22 mouse cellular contexts compared by ENCODE assay signal in the genomic region with DNA sequence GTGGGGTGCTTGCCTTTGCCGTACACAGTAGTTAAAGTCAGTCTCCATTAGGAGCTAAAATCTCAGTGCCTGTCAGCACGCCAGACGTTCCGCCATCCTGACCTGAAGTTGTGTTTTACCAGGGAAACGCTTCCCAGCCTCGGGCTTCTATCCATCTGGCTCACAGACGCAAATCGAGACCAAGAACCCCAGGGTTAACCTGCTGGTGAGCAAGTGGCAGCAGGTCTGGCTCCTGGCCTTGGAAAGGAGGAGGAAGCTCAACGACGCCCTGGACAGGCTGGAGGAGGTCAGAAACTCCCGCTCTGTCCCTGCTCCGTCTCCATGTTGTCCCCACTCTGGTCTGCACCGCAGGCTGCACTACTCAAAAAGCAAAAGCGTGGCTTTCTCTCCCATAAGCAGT.
A peak's percentile ranks its signal among the peaks of the same experiment; 100 is the strongest.
DNase-seq lines count a peak whose midpoint lies in the region; ATAC-seq and TF ChIP-seq lines count a peak whose summit lies in the region.
"Had no signal": no experiment of that assay in that cellular context is flagged by ENCODE, and none has a peak within 500 bp of the region (broad histone marks: within the 10 kb centered on the region; RNA-seq: fewer than 3 reads in every experiment).

No protein-coding gene starts in this region.

- DNase-seq in heart, adult 8-10 months (ENCODE audit: low spot score): no peak
- DNase-seq in ES-E14 (ENCODE audit: low read depth, low spot score): no peak
- DNase-seq in cerebellum, adult 18-20 months: peak; percentile 71 to 83
- peak; percentile 76 to 82 for DNase-seq in cerebellum, postnatal 25 days
- DNase-seq in B cell, adult 2 months: no peak
- DNase-seq in lung, postnatal 14 days: no peak
- DNase-seq: adrenal gland, postnatal 14 days; gastrocnemius, postnatal 14 days; kidney, adult 11 months; right cerebral cortex, adult 18-20 months; thymus, postnatal 4 days had no signal

- H3K4me2 ChIP-seq in heart, embryonic 16.5 days (ENCODE audit: low read depth, low read length): no peak overlapping the region
- H3K4me2 ChIP-seq: embryonic facial prominence, embryonic 12.5 days; forebrain, embryonic 15.5 days; heart, embryonic 11.5 days; limb, embryonic 13.5 days; liver, embryonic 15.5 days; midbrain, embryonic 12.5 days; neural tube, embryonic 12.5 days had no signal

- H3K27me3 ChIP-seq in heart, embryonic 16.5 days (ENCODE audit: control insufficient read depth, insufficient read depth, low read length): no peaks in the 10 kb centered on the region
- H3K27me3 ChIP-seq: embryonic facial prominence, embryonic 12.5 days; forebrain, embryonic 15.5 days; limb, embryonic 13.5 days; liver, embryonic 15.5 days; midbrain, embryonic 12.5 days; neural tube, embryonic 12.5 days; Patski had no signal

- H3K4me1 ChIP-seq in heart, embryonic 16.5 days (ENCODE audit: control insufficient read depth, insufficient read depth, low read length): peaks cover 14% of the 10 kb centered on the region
- no peaks in the 10 kb centered on the region for H3K4me1 ChIP-seq in ES-E14 (ENCODE audit: control insufficient read depth in 2 of 2, insufficient read depth in 2 of 2, low read length in 2 of 2, poor library complexity in 1 of 2)
- H3K4me1 ChIP-seq: embryonic facial prominence, embryonic 12.5 days; limb, embryonic 13.5 days; midbrain, embryonic 12.5 days; neural tube, embryonic 12.5 days had no signal

- no peak overlapping the region for H3K9ac ChIP-seq in heart, embryonic 16.5 days (ENCODE audit: low read length)
- 0 out of 2 replicates have a peak overlapping the region, but pooled peaks have one; percentile 22 for H3K9ac ChIP-seq in ES-E14 (ENCODE audit: insufficient read depth, low read depth, low read length, poor library complexity, severe bottlenecking)
- H3K9ac ChIP-seq: embryonic facial prominence, embryonic 12.5 days; forebrain, embryonic 15.5 days; limb, embryonic 13.5 days; liver, embryonic 15.5 days; midbrain, embryonic 12.5 days; neural tube, embryonic 12.5 days had no signal

- no peak for ATAC-seq in heart, embryonic 16.5 days (replicated peaks; ENCODE audit: extremely low read depth, insufficient read depth, low FRiP score)
- ATAC-seq: activated CD4-positive, CD25-positive, alpha-beta regulatory T cell, adult 4 months; forebrain, embryonic 15.5 days; Patski had no signal

- 0 out of 2 replicates have a peak, but pooled peaks cover 4% of the 10 kb centered on the region for H3K9me3 ChIP-seq in heart, embryonic 16.5 days (replicated peaks; ENCODE audit: control insufficient read depth, low read length)
- H3K9me3 ChIP-seq in ES-E14 (ENCODE audit: control insufficient read depth, insufficient read depth, low read depth, low read length): no peaks in the 10 kb centered on the region
- H3K9me3 ChIP-seq: embryonic facial prominence, embryonic 12.5 days; forebrain, embryonic 15.5 days; limb, embryonic 13.5 days; liver, embryonic 15.5 days; midbrain, embryonic 12.5 days; neural tube, embryonic 12.5 days had no signal

- no peak overlapping the region for H3K4me3 ChIP-seq in heart, embryonic 16.5 days (ENCODE audit: low read length)
- H3K4me3 ChIP-seq in ES-E14 (ENCODE audit: insufficient read depth in 1 of 2, low read depth in 1 of 2, low read length in 2 of 2, poor library complexity in 1 of 2, severe bottlenecking in 1 of 2): peak overlapping the region in 1 of 2 experiments; percentile 18; a peak in 1 of 4 replicates
- H3K4me3 ChIP-seq: embryonic facial prominence, embryonic 12.5 days; erythroblast, embryonic 14.5 days; forebrain, embryonic 15.5 days; limb, embryonic 13.5 days; liver, embryonic 15.5 days; midbrain, embryonic 12.5 days; neural tube, embryonic 12.5 days had no signal

- H3K36me3 ChIP-seq in heart, embryonic 16.5 days (ENCODE audit: control insufficient read depth, insufficient read depth): peaks cover 54% of the 10 kb centered on the region
- peaks cover 59% of the 10 kb centered on the region for H3K36me3 ChIP-seq in ES-E14 (ENCODE audit: control insufficient read depth, insufficient read depth, low read length, poor library complexity, severe bottlenecking)

- in situ Hi-C loops in ES-E14 (cut with MboI; ENCODE audit: low sequenced_read_pairs in 2 of 2, unreplicated experiment in 2 of 2): no loop called here

- H3K27ac ChIP-seq in heart, embryonic 16.5 days (ENCODE audit: low read length): peak overlapping the region; percentile 24
- H3K27ac ChIP-seq in ES-E14 (ENCODE audit: insufficient read depth, low read depth, low read length, poor library complexity, severe bottlenecking): no peak overlapping the region
- H3K27ac ChIP-seq: embryonic facial prominence, embryonic 12.5 days; forebrain, embryonic 15.5 days; limb, embryonic 13.5 days; liver, embryonic 15.5 days; midbrain, embryonic 12.5 days; neural tube, embryonic 12.5 days had no signal

- 60% methylated on average over 14 of the region's 14 CpGs for WGBS in heart, embryonic 16.5 days

TF ChIP-seq in ES-E14, 5 proteins besides CTCF, POLR2A, EP300 and RAD21:
- TF ChIP-seq CHD2 (IDR thresholded peaks at IDR 0.05; ENCODE audit: low read depth, low read length): no peak
- no peak for TF ChIP-seq MAFK (IDR thresholded peaks at IDR 0.05; ENCODE audit: insufficient read depth, low read depth, low read length)
- no peak for TF ChIP-seq HCFC1 (IDR thresholded peaks at IDR 0.05; ENCODE audit: borderline replicate concordance, insufficient read depth, low read length)
- no peak for TF ChIP-seq ZNF384 (IDR thresholded peaks at IDR 0.05; ENCODE audit: low read depth, low read length)
- no peak for TF ChIP-seq ZC3H11A (IDR thresholded peaks at IDR 0.05; ENCODE audit: borderline replicate concordance, low read depth, low read length)

Comparison
In these comparisons a context has a peak if more than half of its experiments do, and no peak if none do; other contexts are left out.
1. DNase-seq: peak in cerebellum, adult 18-20 months (2 of 2) and cerebellum, postnatal 25 days (2 of 2); none in heart, adult 8-10 months (single experiment), ES-E14 (single experiment), B cell, adult 2 months (0 of 2) and lung, postnatal 14 days (single experiment).